8 mouse cellular contexts compared by ENCODE assay signal in genomic region chr12:112619686-112620353, GRCm38 (mm10). TPM values are rescaled to one million over a fixed set of nuclear protein-coding genes. Genes with fewer than 3 reads are reported as not detected.
DNase-seq lines count a peak whose midpoint lies in the region; ATAC-seq and TF ChIP-seq lines count a peak whose summit lies in the region.

Gene Adssl1 (plus strand): TSS chr12:112620045.

- ATAC-seq in hindbrain, postnatal 0 days: peak; percentile 60
- peak; percentile 24 for ATAC-seq in limb, embryonic 11.5 days (ENCODE audit: insufficient number of reproducible peaks, low FRiP score, low TSS enrichment, low read depth)
- peak; percentile 65 for ATAC-seq in midbrain, embryonic 13.5 days

- DNase-seq in layer of hippocampus, adult 18-20 months (ENCODE audit: low spot score in 2 of 2): peak in 1 of 2 experiments; percentile 38
- no peak for DNase-seq in layer of hippocampus, adult 9-10 months (ENCODE audit: low spot score)
- DNase-seq in cerebellum, adult 9-11 months: peak; percentile 66
- peak; percentile 73 for DNase-seq in gastrocnemius, postnatal 10 days
- DNase-seq in hindbrain, postnatal 0 days (ENCODE audit: low spot score): peak; percentile 54
- DNase-seq in limb, embryonic 11.5 days (ENCODE audit: low spot score): peak; percentile 69
- DNase-seq in spleen, postnatal 4 days (ENCODE audit: low spot score in 2 of 2): peak; percentile 55 to 81

- H3K4me3 ChIP-seq in hindbrain, postnatal 0 days (ENCODE audit: low read length): peak within 1 kb of the TSS; percentile 51
- peak within 1 kb of the TSS; percentile 41 for H3K4me3 ChIP-seq in limb, embryonic 11.5 days (ENCODE audit: low read depth, low read length)
- peak within 1 kb of the TSS; percentile 54 for H3K4me3 ChIP-seq in midbrain, embryonic 13.5 days (replicated peaks)

- peaks cover 10% of the 10 kb centered on the region for H3K4me1 ChIP-seq in hindbrain, postnatal 0 days (ENCODE audit: insufficient read depth, low read length)
- H3K4me1 ChIP-seq in limb, embryonic 11.5 days (ENCODE audit: control insufficient read depth, insufficient read depth, low read length): peaks cover 15% of the 10 kb centered on the region
- peaks cover 27% of the 10 kb centered on the region for H3K4me1 ChIP-seq in midbrain, embryonic 13.5 days (replicated peaks)

- no peak for TF ChIP-seq CTCF in hindbrain, postnatal 0 days (IDR thresholded peaks at IDR 0.05; ENCODE audit: low read depth)

- no peaks in the 10 kb centered on the region for H3K36me3 ChIP-seq in hindbrain, postnatal 0 days (ENCODE audit: insufficient read depth, low read length)
- no peaks in the 10 kb centered on the region for H3K36me3 ChIP-seq in limb, embryonic 11.5 days (ENCODE audit: control insufficient read depth, insufficient read depth, low read length)
- no peaks in the 10 kb centered on the region for H3K36me3 ChIP-seq in midbrain, embryonic 13.5 days

- H3K27me3 ChIP-seq in hindbrain, postnatal 0 days (ENCODE audit: insufficient read depth, low read length): no peaks in the 10 kb centered on the region
- H3K27me3 ChIP-seq in limb, embryonic 11.5 days (ENCODE audit: control insufficient read depth, insufficient read depth, low read length): peaks cover 12% of the 10 kb centered on the region
- H3K27me3 ChIP-seq in midbrain, embryonic 13.5 days: peaks cover 49% of the 10 kb centered on the region

- 2% methylated on average over 54 of the region's 56 CpGs for WGBS in hindbrain, postnatal 0 days
- WGBS in limb, embryonic 11.5 days: 1% methylated on average over 55 of the region's 56 CpGs
- WGBS in midbrain, embryonic 13.5 days: under 1% methylated on average over 42 of the region's 56 CpGs

- no peaks in the 10 kb centered on the region for H3K9me3 ChIP-seq in hindbrain, postnatal 0 days (ENCODE audit: low read length)
- H3K9me3 ChIP-seq in limb, embryonic 11.5 days (ENCODE audit: control insufficient read depth, low read length): no peaks in the 10 kb centered on the region
- no peaks in the 10 kb centered on the region for H3K9me3 ChIP-seq in midbrain, embryonic 13.5 days

- peak within 1 kb of the TSS; percentile 58 for H3K9ac ChIP-seq in hindbrain, postnatal 0 days (replicated peaks; ENCODE audit: low read length)
- H3K9ac ChIP-seq in limb, embryonic 11.5 days (ENCODE audit: low read length): peak within 1 kb of the TSS; percentile 70
- H3K9ac ChIP-seq in midbrain, embryonic 13.5 days (replicated peaks): peak within 1 kb of the TSS; percentile 73

- peak within 1 kb of the TSS; percentile 32 for H3K27ac ChIP-seq in hindbrain, postnatal 0 days
- no peak within 1 kb of the TSS for H3K27ac ChIP-seq in limb, embryonic 11.5 days (replicated peaks; ENCODE audit: low read depth, low read length)
- no peak within 1 kb of the TSS for H3K27ac ChIP-seq in midbrain, embryonic 13.5 days

- H3K4me2 ChIP-seq in hindbrain, postnatal 0 days (ENCODE audit: low read depth, low read length): peak within 1 kb of the TSS; percentile 94
- H3K4me2 ChIP-seq in limb, embryonic 11.5 days (ENCODE audit: low read depth, severe bottlenecking): peak within 1 kb of the TSS; percentile 95
- peak within 1 kb of the TSS; percentile 97 for H3K4me2 ChIP-seq in midbrain, embryonic 13.5 days (replicated peaks)

RNA-seq across cellular contexts. Expression of gene Adssl1, which starts in this region (rescaled TPM):
- total RNA-seq in layer of hippocampus, adult 18-20 months (2021): 10 to 100 TPM; 14.3 to 15.7 TPM
- total RNA-seq in gastrocnemius, postnatal 10 days (2021): 100 to 1,000 TPM; 340 to 358 TPM
- 2.6 and 7.5 TPM in 2 replicates for total RNA-seq in hindbrain, postnatal 0 days (2014; rRNA removed)
- polyA plus RNA-seq in hindbrain, postnatal 0 days (2015; fragmentation: Nextera tagmentation; extraction: Ambion mirVana): 8.4 and 9.2 TPM in 2 replicates
- 4.4 and 5.1 TPM in 2 replicates for polyA plus RNA-seq in limb, embryonic 11.5 days (2014; fragmentation: Nextera tagmentation; extraction: Ambion mirVana)
- polyA plus RNA-seq in midbrain, embryonic 13.5 days (2015; fragmentation: Nextera tagmentation; extraction: Ambion mirVana): 1.1 and 1.5 TPM in 2 replicates

Comparison
In these comparisons a context has a peak if more than half of its experiments do, and no peak if none do; other contexts are left out.
1. RNA of gene Adssl1 (total RNA-seq): 340 to 358 TPM in gastrocnemius, postnatal 10 days; 14.3 to 15.7 TPM in layer of hippocampus, adult 18-20 months and 2.6 to 7.5 TPM in hindbrain, postnatal 0 days; every median in the first group is over 10 times any median in the second.
2. Peak in every context shown above with its lines, with median percentiles within 50 percentile points of each other: ATAC-seq, H3K4me2 ChIP-seq, H3K4me3 ChIP-seq and H3K9ac ChIP-seq.